Mouse (Mus musculus): ENCODE measurements around the gene BC051665.

- TF ChIP-seq GATA1 (IDR thresholded peaks at IDR 0.05; ENCODE audit: borderline replicate concordance, low read length), result no peak
- no peak for TF ChIP-seq CTCF (IDR thresholded peaks at IDR 0.05; ENCODE audit: low read depth, low read length)
- no peak for TF ChIP-seq GATA2 (IDR thresholded peaks at IDR 0.05; ENCODE audit: borderline replicate concordance, low read depth, low read length)
Measured at GRCm38 (mm10) chr13:60753216-60753615, 32.9 kb downstream of the BC051665 start.
